Mouse (Mus musculus) liver, postnatal 0 days (tissue): ENCODE measurements at regions not wholly inside any gene's neighbourhood (a gene's known extent, or its start where the extent isn't known, plus 50 kb on each side); places are given as distances from the start of the nearest gene placed in this dataset.

Experiments used
- CTCF ChIP-seq: sonication (generic); IDR thresholded peaks from 2 replicates; pipeline ENCODE4 v1.5.1; 2016; ENCODE audit warnings: antibody characterized with exemption, low read depth
- EP300 ChIP-seq: IDR thresholded peaks from 2 replicates; pipeline ENCODE4 v1.6.1; 2016; ENCODE audit warnings: antibody characterized with exemption, low read depth, mild to moderate bottlenecking

DNA sequence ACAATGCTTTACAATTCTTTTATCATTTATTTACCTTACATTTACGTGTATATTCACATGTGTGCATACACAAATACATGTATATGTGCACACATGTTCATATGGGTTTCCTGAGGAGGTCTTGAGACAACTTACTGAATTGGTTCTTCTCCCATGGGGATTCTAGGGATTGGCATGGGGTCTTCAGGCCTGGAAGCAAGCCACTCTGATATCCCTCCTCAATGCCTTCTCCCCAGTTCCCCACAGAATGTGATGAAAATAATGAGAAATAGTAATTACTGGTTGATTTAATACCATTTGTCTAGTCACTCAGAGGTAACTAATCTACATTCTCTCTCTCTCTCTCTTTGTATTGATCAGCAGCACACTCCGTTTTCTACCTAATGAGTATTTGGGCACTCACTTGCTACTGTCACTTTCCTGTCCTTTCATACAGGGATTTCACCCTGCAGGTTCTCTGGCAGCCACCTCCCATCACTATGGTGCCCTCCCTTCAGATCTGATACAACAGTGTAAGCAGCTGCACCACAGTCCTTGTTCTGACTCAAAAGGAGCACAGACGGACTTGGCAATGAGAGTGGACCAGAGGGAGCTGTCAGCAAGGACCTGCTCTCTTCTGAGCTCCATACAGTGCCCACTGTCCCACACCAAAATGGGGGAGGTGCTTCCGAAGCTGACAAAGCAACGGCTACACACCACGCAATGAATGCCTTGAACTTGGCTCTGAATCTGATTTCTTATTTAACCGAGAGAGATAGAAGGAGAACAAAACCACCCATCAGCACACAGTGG, 119.2 kb upstream of the Sec61g start:
- TF ChIP-seq CTCF = no peak
- no peak for TF ChIP-seq EP300
